Mouse (Mus musculus) adrenal gland, postnatal 10 days (tissue): ENCODE data around the gene Shisa4. TPM values are rescaled to one million over a fixed set of nuclear protein-coding genes. Genes with fewer than 3 reads are reported as not detected.

ENCODE experiments used
- DNase-seq: peaks from one replicate; pipeline ENCODE4 v3.0.0; 2021; ENCODE audit warnings: mixed read lengths
- total RNA-seq, 2 experiments: library from RNA; stranded (reverse); gene quantifications; 2 replicates each; pipeline ENCODE4 v1.2.3; 2021

The Shisa4 gene
- total RNA-seq, 2 experiments from 2014 or later, result 13.9 to 31.8 TPM

GRCm38 (mm10) chr1:135367005-135367404, 8.0 kb downstream of the Shisa4 start:
- DNase-seq, result peak; percentile 54

GRCm38 (mm10) chr1:135366380-135366779, 8.7 kb downstream of the Shisa4 start:
- no peak for DNase-seq

GRCm38 (mm10) chr1:135363446-135363845, 11.6 kb downstream of the Shisa4 start:
- no peak for DNase-seq

- DNase-seq, result no peak
Measured at GRCm38 (mm10) chr1:135362115-135362514, 12.9 kb downstream of the Shisa4 start.

- DNase-seq, result no peak
Measured at GRCm38 (mm10) chr1:135361491-135361890, 13.5 kb downstream of the Shisa4 start.

GRCm38 (mm10) chr1:135359071-135359470, 16.0 kb downstream of the Shisa4 start:
- DNase-seq, result no peak

- DNase-seq, result peak; percentile 72
Measured at GRCm38 (mm10) chr1:135351953-135352352, 23.1 kb downstream of the Shisa4 start.

- peak; percentile 64 for DNase-seq
Measured at GRCm38 (mm10) chr1:135347498-135348169, 27.4 kb downstream of the Shisa4 start.

- DNase-seq, result no peak
Measured at GRCm38 (mm10) chr1:135346891-135347290, 28.1 kb downstream of the Shisa4 start.

- no peak for DNase-seq
Measured at GRCm38 (mm10) chr1:135344026-135344425, 31.0 kb downstream of the Shisa4 start.

- DNase-seq, result no peak
Measured at GRCm38 (mm10) chr1:135341947-135342346, 33.1 kb downstream of the Shisa4 start.

GRCm38 (mm10) chr1:135330578-135330977, 44.5 kb downstream of the Shisa4 start:
- DNase-seq, result no peak

GRCm38 (mm10) chr1:135328368-135328767, 46.7 kb downstream of the Shisa4 start:
- DNase-seq, result no peak

- no peak for DNase-seq
Measured at GRCm38 (mm10) chr1:135325934-135326333, 49.1 kb downstream of the Shisa4 start.

GRCm38 (mm10) chr1:135324571-135324970, 50.5 kb downstream of the Shisa4 start, which contains the start of gene Lmod1:
Gene Lmod1 (plus strand): TSS chr1:135324807.
- peak; percentile 61 for DNase-seq

GRCm38 (mm10) chr1:135323367-135323901, 51.6 kb downstream of the Shisa4 start:
- DNase-seq, result peak; percentile 31

Other genes starting within 250 kb of the Shisa4 start
- gene Ptpn7, start 242.5 kb downstream of the Shisa4 start, total RNA-seq, result 1 to 10 TPM; 1.8 to 2.5 TPM
- gene Arl8a, start 228.4 kb downstream of the Shisa4 start, total RNA-seq, result 10 to 100 TPM; 49.2 to 57.7 TPM
- 1 to 10 TPM; 1.3 to 2.8 TPM for gene Gpr37l1, start 207.6 kb downstream of the Shisa4 start, total RNA-seq
- under 1 TPM; 0.21 to 0.39 TPM for gene Elf3, start 116.7 kb downstream of the Shisa4 start, total RNA-seq
- gene Rnpep, start 91.2 kb downstream of the Shisa4 start, total RNA-seq, result 10 to 100 TPM; 40.0 to 56.1 TPM
- 100 to 1,000 TPM; 277 to 292 TPM for gene Timm17a, start 61.5 kb downstream of the Shisa4 start, total RNA-seq
- gene Lmod1, start 50.4 kb downstream of the Shisa4 start, total RNA-seq, result 1 to 10 TPM; 1.7 to 3.8 TPM
- gene Ipo9, start 55.3 kb upstream of the Shisa4 start, total RNA-seq, result 100 to 1,000 TPM in 1 of 2 experiments, 10 to 100 TPM in 1; 80.6 to 113 TPM
- 10 to 100 TPM; 20.8 to 35.2 TPM for gene Nav1, start 232.1 kb upstream of the Shisa4 start, total RNA-seq